Mouse (Mus musculus) liver, embryonic 14.5 days (tissue): ENCODE data around the gene Xrn2.

Experiments
- CTCF ChIP-seq: IDR thresholded peaks from 2 replicates; pipeline ENCODE4 v1.5.1; 2016; ENCODE audit warnings: antibody characterized with exemption, low read depth, control low read depth
- EP300 ChIP-seq: IDR thresholded peaks from 2 replicates; pipeline ENCODE4 v1.6.1; 2016; ENCODE audit warnings: antibody characterized with exemption, low read depth

- TF ChIP-seq EP300 = no peak
- no peak for TF ChIP-seq CTCF
These were observed 54.9 kb downstream of the Xrn2 start for GRCm38 (mm10) chr2:147067480-147068246.
